Mouse (Mus musculus): ENCODE measurements at regions not wholly inside any gene's neighbourhood (a gene's known extent, or its start where the extent isn't known, plus 50 kb on each side); places are given as distances from the start of the nearest gene placed in this dataset.

DNA sequence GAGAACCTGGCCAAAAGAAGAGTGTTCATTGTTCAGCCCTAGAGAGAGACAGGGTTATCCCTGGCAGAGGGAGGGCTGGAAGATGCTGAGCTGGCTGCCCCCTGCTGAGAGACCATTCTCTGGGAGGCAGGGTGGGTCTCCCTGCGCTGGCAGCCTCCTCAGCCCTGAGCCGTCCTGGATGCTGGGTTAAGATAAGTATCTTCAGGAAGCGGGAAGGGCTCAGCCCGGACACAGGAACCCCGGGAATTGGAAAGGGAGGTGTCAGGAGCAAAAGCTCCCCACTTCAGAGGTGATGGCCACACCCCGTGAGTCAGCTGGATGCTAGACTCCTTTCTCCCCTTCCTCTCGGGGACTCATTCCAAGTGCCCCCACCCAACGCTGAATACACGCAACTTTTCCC, 68.9 kb downstream of the Gm5294 start:
- TF ChIP-seq SIN3A (IDR thresholded peaks at IDR 0.05; ENCODE audit: low read length) (no peak), ZC3H11A (IDR thresholded peaks at IDR 0.05; ENCODE audit: low read depth, low read length) (no peak), BHLHE40 (IDR thresholded peaks at IDR 0.05; ENCODE audit: borderline replicate concordance, low read depth, low read length) (no peak)
- H3K36me3 ChIP-seq (ENCODE audit: control insufficient read depth in 1 of 2, insufficient read depth in 2 of 2, low read length in 2 of 2) = no peaks in the 10 kb centered on the region
- H3K4me3 ChIP-seq (ENCODE audit: control insufficient read depth in 1 of 2, insufficient read depth in 1 of 2, low read depth in 2 of 2, low read length in 2 of 2) = no peak overlapping the region
- DNase-seq (ENCODE audit: low read depth, low spot score) = no peak
- H3K9ac ChIP-seq (ENCODE audit: control insufficient read depth, low read depth, low read length, poor library complexity, severe bottlenecking) = no peak overlapping the region
- H3K27ac ChIP-seq (ENCODE audit: control insufficient read depth, low read depth, low read length) = no peak overlapping the region
- no peaks in the 10 kb centered on the region for H3K4me1 ChIP-seq (ENCODE audit: control insufficient read depth in 1 of 2, insufficient read depth in 2 of 2, low read length in 2 of 2)
- no peaks in the 10 kb centered on the region for H3K27me3 ChIP-seq (ENCODE audit: control insufficient read depth in 1 of 2, insufficient read depth in 2 of 2, low read length in 2 of 2)
- H3K9me3 ChIP-seq (replicated peaks; ENCODE audit: insufficient read depth, low read length) = no peaks in the 10 kb centered on the region
- H3K79me2 ChIP-seq (ENCODE audit: control insufficient read depth, insufficient read depth, low read length, poor library complexity) = no peaks in the 10 kb centered on the region

DNA sequence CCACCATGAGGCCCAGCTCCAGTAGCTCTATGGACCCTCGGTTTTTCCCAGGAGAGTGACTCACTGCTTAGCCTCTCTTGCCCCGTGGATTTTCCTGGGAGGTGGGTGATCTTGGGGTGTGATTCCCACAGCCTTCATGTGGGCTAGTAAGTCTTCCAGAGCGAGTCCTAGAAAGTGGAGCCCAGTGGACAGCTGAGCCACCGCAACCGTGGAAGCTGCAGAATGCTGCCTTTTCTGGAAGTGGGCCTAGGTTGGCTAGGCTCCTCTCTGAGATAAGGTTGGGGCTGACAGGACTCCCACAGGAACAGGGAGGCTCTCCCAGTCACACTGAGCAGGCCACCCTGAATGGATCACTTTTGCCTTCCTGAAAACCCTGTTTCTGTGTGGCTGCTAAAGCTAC, 69.9 kb downstream of the Gm5294 start:
- Histone ChIP-seq H3K9me3 (replicated peaks; ENCODE audit: insufficient read depth, low read length) (no peaks in the 10 kb centered on the region), H3K9ac (ENCODE audit: control insufficient read depth, low read depth, low read length, poor library complexity, severe bottlenecking) (no peak overlapping the region), H3K4me3 (ENCODE audit: control insufficient read depth in 1 of 2, insufficient read depth in 1 of 2, low read depth in 2 of 2, low read length in 2 of 2) (no peak overlapping the region), H3K27me3 (ENCODE audit: control insufficient read depth in 1 of 2, insufficient read depth in 2 of 2, low read length in 2 of 2) (no peaks in the 10 kb centered on the region), H3K27ac (ENCODE audit: control insufficient read depth, low read depth, low read length) (no peak overlapping the region), H3K36me3 (ENCODE audit: control insufficient read depth in 1 of 2, insufficient read depth in 2 of 2, low read length in 2 of 2) (no peaks in the 10 kb centered on the region), H3K79me2 (ENCODE audit: control insufficient read depth, insufficient read depth, low read length, poor library complexity) (no peaks in the 10 kb centered on the region), H3K4me1 (ENCODE audit: control insufficient read depth in 1 of 2, insufficient read depth in 2 of 2, low read length in 2 of 2) (no peaks in the 10 kb centered on the region)
- TF ChIP-seq KAT2A (conservative IDR thresholded peaks at IDR 0.05; ENCODE audit: low read depth, low read length) = no peak
- TF ChIP-seq POLR2A (IDR thresholded peaks at IDR 0.05; ENCODE audit: control insufficient read depth in 1 of 2, insufficient read depth in 1 of 2, low read depth in 1 of 2, low read length in 2 of 2, poor library complexity in 1 of 2) = no peak
- TF ChIP-seq POLR2AphosphoS5 (IDR thresholded peaks at IDR 0.05; ENCODE audit: borderline replicate concordance, low read depth, low read length) = no peak
- no peak for TF ChIP-seq MAX (IDR thresholded peaks at IDR 0.05; ENCODE audit: low read length)
- no peak for TF ChIP-seq TCF12 (IDR thresholded peaks at IDR 0.05; ENCODE audit: low read depth, low read length)
- TF ChIP-seq CTCF (IDR thresholded peaks at IDR 0.05 in 2 of 3, conservative IDR thresholded peaks at IDR 0.05 in 1 of 3; ENCODE audit: control insufficient read depth in 1 of 3, insufficient read depth in 1 of 3, low read depth in 2 of 3, low read length in 3 of 3, poor library complexity in 1 of 3, severe bottlenecking in 1 of 3) = no peak
- no peak for TF ChIP-seq E2F4 (IDR thresholded peaks at IDR 0.05; ENCODE audit: borderline replicate concordance, low read depth, low read length)
- no peak for TF ChIP-seq NRF1 (IDR thresholded peaks at IDR 0.05; ENCODE audit: insufficient read depth, low read depth, low read length, poor library complexity, severe bottlenecking)
- no peak for TF ChIP-seq SMC3 (IDR thresholded peaks at IDR 0.05; ENCODE audit: low read depth, low read length)
- TF ChIP-seq ETS1 (IDR thresholded peaks at IDR 0.05; ENCODE audit: low read depth, low read length) = no peak
- no peak for TF ChIP-seq MYC (IDR thresholded peaks at IDR 0.05; ENCODE audit: low read depth, low read length)
- no peak for TF ChIP-seq SIN3A (IDR thresholded peaks at IDR 0.05; ENCODE audit: low read length)
- no peak for DNase-seq (ENCODE audit: low read depth, low spot score)

GRCm38 (mm10) chr5:138894496-138894895, 74.6 kb downstream of the Gm5294 start:
- Histone ChIP-seq H3K4me1 (ENCODE audit: control insufficient read depth in 1 of 2, insufficient read depth in 2 of 2, low read length in 2 of 2) (no peaks in the 10 kb centered on the region), H3K27me3 (ENCODE audit: control insufficient read depth in 1 of 2, insufficient read depth in 2 of 2, low read length in 2 of 2) (no peaks in the 10 kb centered on the region), H3K9me3 (replicated peaks; ENCODE audit: insufficient read depth, low read length) (no peaks in the 10 kb centered on the region), H3K27ac (ENCODE audit: control insufficient read depth, low read depth, low read length) (no peak overlapping the region), H3K36me3 (ENCODE audit: control insufficient read depth in 1 of 2, insufficient read depth in 2 of 2, low read length in 2 of 2) (no peaks in the 10 kb centered on the region), H3K79me2 (ENCODE audit: control insufficient read depth, insufficient read depth, low read length, poor library complexity) (no peaks in the 10 kb centered on the region), H3K9ac (ENCODE audit: control insufficient read depth, low read depth, low read length, poor library complexity, severe bottlenecking) (no peak overlapping the region), H3K4me3 (ENCODE audit: control insufficient read depth in 1 of 2, insufficient read depth in 1 of 2, low read depth in 2 of 2, low read length in 2 of 2) (no peak overlapping the region)
- DNase-seq (ENCODE audit: low read depth, low spot score) = no peak
- no peak for TF ChIP-seq MYC (IDR thresholded peaks at IDR 0.05; ENCODE audit: low read depth, low read length)
- TF ChIP-seq HCFC1 (IDR thresholded peaks at IDR 0.05; ENCODE audit: low read depth, low read length) = no peak
- no peak for TF ChIP-seq UBTF (IDR thresholded peaks at IDR 0.05; ENCODE audit: borderline replicate concordance, insufficient read depth, low read depth, low read length)
- TF ChIP-seq ZNF384 (IDR thresholded peaks at IDR 0.05; ENCODE audit: low read depth, low read length) = no peak
- no peak for TF ChIP-seq POLR2A (IDR thresholded peaks at IDR 0.05; ENCODE audit: control insufficient read depth in 1 of 2, insufficient read depth in 1 of 2, low read depth in 1 of 2, low read length in 2 of 2, poor library complexity in 1 of 2)
- no peak for TF ChIP-seq NRF1 (IDR thresholded peaks at IDR 0.05; ENCODE audit: insufficient read depth, low read depth, low read length, poor library complexity, severe bottlenecking)
- no peak for TF ChIP-seq MEF2A (IDR thresholded peaks at IDR 0.05; ENCODE audit: extremely low read depth, insufficient replicate concordance, low read depth, low read length, poor library complexity, severe bottlenecking)
- TF ChIP-seq MAX (IDR thresholded peaks at IDR 0.05; ENCODE audit: low read length) = no peak
- no peak for TF ChIP-seq SMC3 (IDR thresholded peaks at IDR 0.05; ENCODE audit: low read depth, low read length)
- no peak for TF ChIP-seq JUND (IDR thresholded peaks at IDR 0.05; ENCODE audit: low read depth, low read length)
- no peak for TF ChIP-seq MYB (IDR thresholded peaks at IDR 0.05; ENCODE audit: low read depth, low read length)
- no peak for TF ChIP-seq MAFK (IDR thresholded peaks at IDR 0.05; ENCODE audit: borderline replicate concordance, low read depth, low read length)
- no peak for TF ChIP-seq KAT2A (conservative IDR thresholded peaks at IDR 0.05; ENCODE audit: low read depth, low read length)
- TF ChIP-seq ELF1 (IDR thresholded peaks at IDR 0.05; ENCODE audit: low read depth, low read length) = no peak

Measured in MEL (cell line).